Mouse (Mus musculus): Measurements from ENCODE around the gene Mbd3. TPM values are rescaled to one million over a fixed set of nuclear protein-coding genes. Genes with fewer than 3 reads are reported as not detected.

Gene Mbd3
- 266 and 282 TPM in 2 replicates for polyA plus RNA-seq (2012; rRNA removed)

GRCm38 (mm10) chr10:80399191-80399972 lies at the start of gene Mbd3:
Gene Mbd3, minus strand, starts transcription at chr10:80399550.

GRCm38 (mm10) chr10:80433513-80434232 lies 34.3 kb upstream of the Mbd3 start, which contains the start of gene Tcf3:
Gene Tcf3, minus strand, starts transcription at chr10:80433647.

GRCm38 (mm10) chr10:80406684-80407501 lies 7.5 kb upstream of the Mbd3 start, which contains the start of gene Uqcr11:
Gene Uqcr11, minus strand, starts transcription at chr10:80406830.

GRCm38 (mm10) chr10:80387522-80387959 lies 11.8 kb downstream of the Mbd3 start, which contains the start of gene Mex3d:
Gene Mex3d, minus strand, starts transcription at chr10:80387659.

GRCm38 (mm10) chr10:80356001-80356682 lies 43.2 kb downstream of the Mbd3 start, which contains the start of gene Plk5:
Gene Plk5, plus strand, starts transcription at chr10:80356459.

GRCm38 (mm10) chr10:80348244-80348781 lies 51.0 kb downstream of the Mbd3 start, which contains the start of gene Adamtsl5:
Gene Adamtsl5, minus strand, starts transcription at chr10:80348412.

Other genes with a start within 250 kb of the Mbd3 start
- gene Cirbp, start 233.6 kb downstream of the Mbd3 start, polyA plus RNA-seq (2012; rRNA removed): 166 and 186 TPM in 2 replicates
- gene 1600002K03Rik, start 226.6 kb downstream of the Mbd3 start, polyA plus RNA-seq (2012; rRNA removed): 11.6 and 15.0 TPM in 2 replicates
- 24.1 and 27.6 TPM in 2 replicates for gene Efna2, start 220.1 kb downstream of the Mbd3 start, polyA plus RNA-seq (2012; rRNA removed)
- 50.0 and 52.1 TPM in 2 replicates for gene Mum1, start 173.1 kb downstream of the Mbd3 start, polyA plus RNA-seq (2012; rRNA removed)
- gene Ndufs7, start 150.4 kb downstream of the Mbd3 start, polyA plus RNA-seq (2012; rRNA removed): 763 TPM in 2 replicates
- gene Gamt, start 138.5 kb downstream of the Mbd3 start, polyA plus RNA-seq (2012; rRNA removed): 151 and 218 TPM in 2 replicates
- gene Dazap1, start 138.1 kb downstream of the Mbd3 start, polyA plus RNA-seq (2012; rRNA removed): 82.9 and 83.0 TPM in 2 replicates
- gene Rps15, start 107.1 kb downstream of the Mbd3 start, polyA plus RNA-seq (2012; rRNA removed): 1,795 and 1,851 TPM in 2 replicates
- gene Apc2, start 103.6 kb downstream of the Mbd3 start, polyA plus RNA-seq (2012; rRNA removed): 3.4 and 4.0 TPM in 2 replicates
- gene 2310011J03Rik, start 79.0 kb downstream of the Mbd3 start, polyA plus RNA-seq (2012; rRNA removed): 71.0 and 75.2 TPM in 2 replicates
- gene Pcsk4, start 70.1 kb downstream of the Mbd3 start, polyA plus RNA-seq (2012; rRNA removed): 17.4 and 20.3 TPM in 2 replicates
- gene Reep6, start 69.6 kb downstream of the Mbd3 start, polyA plus RNA-seq (2012; rRNA removed): 8.6 and 13.7 TPM in 2 replicates
- 18.5 and 21.2 TPM in 2 replicates for gene Adamtsl5, start 51.1 kb downstream of the Mbd3 start, polyA plus RNA-seq (2012; rRNA removed)
- 8.2 and 10.0 TPM in 2 replicates for gene Plk5, start 43.1 kb downstream of the Mbd3 start, polyA plus RNA-seq (2012; rRNA removed)
- gene Mex3d, start 11.9 kb downstream of the Mbd3 start, polyA plus RNA-seq (2012; rRNA removed): 95.3 and 114 TPM in 2 replicates
- gene Uqcr11, start 7.3 kb upstream of the Mbd3 start, polyA plus RNA-seq (2012; rRNA removed): 1,515 and 1,936 TPM in 2 replicates
- 199 and 209 TPM in 2 replicates for gene Tcf3, start 34.1 kb upstream of the Mbd3 start, polyA plus RNA-seq (2012; rRNA removed)
- 0.02 and 0.06 TPM in 2 replicates for gene Onecut3, start 95.3 kb upstream of the Mbd3 start, polyA plus RNA-seq (2012; rRNA removed)
- 0.19 and 0.22 TPM in 2 replicates for gene Atp8b3, start 139.6 kb upstream of the Mbd3 start, polyA plus RNA-seq (2012; rRNA removed)
- gene Rexo1, start 162.0 kb upstream of the Mbd3 start, polyA plus RNA-seq (2012; rRNA removed): 98.1 and 124 TPM in 2 replicates
- gene Klf16, start 177.8 kb upstream of the Mbd3 start, polyA plus RNA-seq (2012; rRNA removed): 57.0 and 74.9 TPM in 2 replicates
- 395 and 572 TPM in 2 replicates for gene Abhd17a, start 190.8 kb upstream of the Mbd3 start, polyA plus RNA-seq (2012; rRNA removed)
- 130 and 147 TPM in 2 replicates for gene Scamp4, start 203.3 kb upstream of the Mbd3 start, polyA plus RNA-seq (2012; rRNA removed)
- 31.5 and 40.6 TPM in 2 replicates for gene Adat3, start 203.3 kb upstream of the Mbd3 start, polyA plus RNA-seq (2012; rRNA removed)
- 4.1 and 4.6 TPM in 2 replicates for gene Gm49322, start 206.5 kb upstream of the Mbd3 start, polyA plus RNA-seq (2012; rRNA removed)
- gene Csnk1g2, start 223.3 kb upstream of the Mbd3 start, polyA plus RNA-seq (2012; rRNA removed): 331 and 342 TPM in 2 replicates